Mouse (Mus musculus) gastrocnemius, adult 8-10 months (tissue): ENCODE measurements at regions not wholly inside any gene's neighbourhood (a gene's known extent, or its start where the extent isn't known, plus 50 kb on each side); places are given as distances from the start of the nearest gene placed in this dataset.

Experiments used
- DNase-seq, 2 experiments: peaks; one replicate each; pipeline ENCODE4 v3.0.0; 2022; ENCODE audit warnings: low spot score in 2 of 2

DNA sequence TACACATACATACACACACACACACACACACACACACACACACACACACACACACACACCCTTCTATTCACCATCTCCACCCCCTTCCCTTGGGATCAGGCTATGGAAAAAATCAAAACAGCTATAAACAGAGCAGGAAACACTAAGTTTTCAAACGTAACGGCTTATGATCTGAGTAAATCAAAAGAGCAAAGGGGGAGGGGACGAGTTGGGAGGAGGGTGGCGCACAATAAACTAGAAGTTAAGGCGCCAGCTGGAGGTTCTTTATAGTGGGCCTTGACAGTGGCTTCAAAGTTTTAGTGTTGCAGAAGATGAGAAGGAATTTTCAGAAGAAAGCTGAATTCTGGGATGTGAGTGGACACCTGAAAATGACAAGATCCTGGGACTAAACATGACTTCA lies 116.4 kb upstream of the Sash1 start:
- DNase-seq, result no peak

DNA sequence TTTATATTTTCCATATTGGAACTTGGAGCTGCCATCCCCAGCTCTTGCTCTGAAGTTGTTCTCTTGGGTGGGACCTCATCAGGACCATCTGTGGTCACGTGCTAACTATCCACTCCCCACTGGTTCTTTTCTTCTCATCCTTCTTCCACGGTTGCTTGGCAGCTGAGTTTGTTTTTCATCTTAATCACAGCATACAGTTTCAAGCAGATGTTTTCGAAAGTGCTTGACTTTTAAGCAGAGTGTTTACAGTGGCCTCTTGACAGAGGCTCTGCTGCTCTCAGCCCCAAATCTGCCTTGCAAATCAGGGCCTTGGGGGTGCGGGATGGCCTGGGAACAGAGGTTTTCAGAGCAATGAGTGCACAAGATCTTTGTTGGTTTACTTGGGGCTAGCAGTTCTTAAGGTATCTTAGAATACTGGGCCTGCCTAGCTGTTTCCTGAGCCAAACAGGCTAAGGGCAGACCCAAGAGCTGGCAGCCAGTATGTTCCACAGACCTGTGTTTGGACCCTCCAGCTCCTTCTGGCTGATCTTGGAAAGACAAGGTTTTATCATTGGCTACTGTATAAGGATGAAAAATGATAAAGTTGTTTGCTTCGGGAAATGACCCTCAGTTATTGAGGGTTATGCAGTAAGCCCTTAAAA lies 113.0 kb upstream of the Sash1 start:
- DNase-seq, result no peak

DNA sequence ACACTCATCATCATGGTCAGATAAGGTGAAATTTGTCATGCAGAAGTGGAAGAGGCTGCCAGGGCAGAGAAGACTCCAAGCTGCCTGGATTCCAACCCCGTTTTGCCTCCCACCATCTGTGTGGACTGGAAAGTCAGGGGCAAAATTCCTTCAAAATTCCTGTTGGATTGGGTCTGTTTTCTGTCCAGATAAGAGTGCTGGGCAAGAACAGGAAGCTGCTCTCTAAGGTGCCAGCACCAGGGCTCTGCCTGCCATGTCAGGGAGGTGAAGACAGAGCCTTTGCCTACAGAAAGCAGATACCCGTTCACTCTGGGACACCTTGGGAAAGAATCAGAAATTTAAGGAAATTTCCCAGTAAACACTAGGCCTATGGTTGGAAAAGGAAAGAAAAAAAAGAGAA lies 112.5 kb upstream of the Sash1 start:
- no peak for DNase-seq

DNA sequence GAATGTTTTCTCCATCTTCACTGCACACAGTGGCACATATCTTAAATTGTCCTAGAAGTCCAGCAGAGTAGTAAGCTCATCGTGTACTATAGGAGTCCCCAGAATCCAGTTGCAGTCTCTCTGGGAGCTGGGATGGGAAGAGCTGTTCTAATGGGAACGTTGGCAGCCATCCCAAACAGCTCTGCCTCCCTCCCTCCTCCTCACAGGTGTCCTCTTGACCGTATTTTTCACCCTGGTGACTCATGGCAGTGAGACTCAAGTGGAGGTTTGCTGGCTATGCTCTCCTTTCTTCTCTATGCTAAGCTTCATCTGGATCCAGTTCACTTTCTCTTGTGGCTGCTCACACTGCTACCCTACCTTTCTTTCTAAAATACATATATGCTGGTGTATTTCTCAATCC lies 109.2 kb upstream of the Sash1 start:
- DNase-seq, result no peak

DNA sequence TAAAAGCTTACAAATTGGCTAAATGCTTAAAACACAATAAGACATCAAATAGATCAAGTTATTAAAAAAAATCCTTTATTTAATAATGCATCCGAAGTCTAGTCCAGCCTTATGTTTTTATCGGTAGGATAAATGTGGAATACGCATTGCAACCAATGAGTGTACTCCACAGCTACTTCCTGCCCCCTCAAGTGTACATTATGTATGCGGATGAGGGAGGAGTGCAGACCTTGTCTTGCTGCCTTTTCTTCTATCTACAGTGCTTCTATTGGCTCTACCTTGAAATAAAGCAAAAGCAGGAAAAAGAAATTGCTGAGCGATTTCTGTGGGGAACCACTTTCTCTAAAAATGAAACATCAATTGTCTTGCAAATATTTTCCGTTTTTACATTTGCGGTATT lies 100.5 kb upstream of the Sash1 start:
- no peak for DNase-seq

DNA sequence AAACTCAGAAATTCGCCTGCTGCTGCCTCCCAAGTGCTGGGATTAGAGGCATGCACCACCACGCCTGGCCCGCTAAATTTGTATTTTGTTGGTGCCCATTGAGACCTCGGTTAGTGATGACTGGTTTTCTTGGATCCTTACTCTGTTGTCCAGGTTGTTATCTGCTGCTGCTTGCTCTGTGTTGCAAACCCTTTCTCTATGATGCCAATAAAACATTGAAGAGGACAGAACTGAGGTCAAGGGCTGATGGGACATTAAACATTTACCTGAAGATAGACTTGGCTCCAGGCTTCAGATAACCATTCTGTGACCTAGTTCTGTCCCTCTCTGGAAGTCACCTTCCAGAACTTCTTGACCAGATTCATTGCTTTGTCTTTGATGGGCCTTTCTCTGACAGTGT lies 97.5 kb upstream of the Sash1 start:
- no peak for DNase-seq

DNA sequence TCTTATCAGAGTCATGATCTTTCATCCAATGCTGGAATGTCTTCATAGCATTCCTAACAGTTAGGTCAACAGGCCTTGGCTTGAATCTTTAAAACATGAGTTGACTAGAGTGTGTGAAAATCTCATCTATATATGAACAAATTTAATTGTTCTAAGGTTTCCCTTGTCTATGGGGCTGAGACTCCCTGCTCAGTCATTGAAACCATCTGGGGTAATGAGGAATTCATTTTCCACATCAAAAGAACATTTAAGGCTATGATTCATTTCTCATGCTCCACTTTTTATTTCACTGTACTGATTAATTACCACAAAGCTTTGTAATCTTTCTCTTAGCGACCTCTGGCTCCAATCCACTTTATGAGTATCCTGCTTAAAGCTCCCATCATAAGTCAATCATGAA lies 94.7 kb upstream of the Sash1 start:
- DNase-seq, result no peak

DNA sequence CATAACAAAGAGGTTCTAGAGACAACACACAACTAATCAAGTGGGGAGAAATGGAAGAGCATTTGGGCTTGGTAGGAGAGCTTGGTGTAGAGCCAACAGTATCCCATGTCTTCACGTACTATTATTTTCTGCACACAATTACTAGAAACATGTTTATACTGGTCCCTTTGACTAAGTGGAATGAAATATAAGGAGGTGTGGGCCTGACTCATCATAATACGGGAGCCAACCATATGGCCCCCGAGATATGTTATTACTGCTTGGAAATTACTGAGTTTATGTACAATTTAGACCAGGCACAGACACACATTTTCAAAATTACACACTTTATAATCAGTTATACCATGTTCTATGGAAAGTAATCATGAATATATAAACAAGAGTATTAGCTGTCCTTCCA lies 92.7 kb upstream of the Sash1 start:
- no peak for DNase-seq

DNA sequence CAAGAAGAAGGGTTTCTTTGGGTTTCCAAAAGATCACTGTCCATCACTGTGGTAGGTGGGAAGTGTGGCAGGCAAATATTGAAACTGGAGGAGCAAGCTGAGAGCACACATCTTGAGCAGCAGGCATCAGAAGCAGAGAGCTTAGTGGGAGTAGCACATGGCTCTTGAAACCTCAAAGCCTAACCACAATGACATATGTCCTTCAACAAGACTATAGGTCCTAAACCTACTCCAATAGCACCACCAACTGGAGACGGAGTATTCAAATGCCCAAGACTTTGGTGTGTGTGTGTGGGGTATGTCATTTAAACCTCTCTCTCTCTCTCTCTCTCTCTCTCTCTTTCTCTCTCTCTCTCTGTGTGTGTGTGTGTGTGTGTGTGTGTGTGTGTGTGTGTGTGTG lies 88.1 kb upstream of the Sash1 start:
- DNase-seq, result no peak

DNA sequence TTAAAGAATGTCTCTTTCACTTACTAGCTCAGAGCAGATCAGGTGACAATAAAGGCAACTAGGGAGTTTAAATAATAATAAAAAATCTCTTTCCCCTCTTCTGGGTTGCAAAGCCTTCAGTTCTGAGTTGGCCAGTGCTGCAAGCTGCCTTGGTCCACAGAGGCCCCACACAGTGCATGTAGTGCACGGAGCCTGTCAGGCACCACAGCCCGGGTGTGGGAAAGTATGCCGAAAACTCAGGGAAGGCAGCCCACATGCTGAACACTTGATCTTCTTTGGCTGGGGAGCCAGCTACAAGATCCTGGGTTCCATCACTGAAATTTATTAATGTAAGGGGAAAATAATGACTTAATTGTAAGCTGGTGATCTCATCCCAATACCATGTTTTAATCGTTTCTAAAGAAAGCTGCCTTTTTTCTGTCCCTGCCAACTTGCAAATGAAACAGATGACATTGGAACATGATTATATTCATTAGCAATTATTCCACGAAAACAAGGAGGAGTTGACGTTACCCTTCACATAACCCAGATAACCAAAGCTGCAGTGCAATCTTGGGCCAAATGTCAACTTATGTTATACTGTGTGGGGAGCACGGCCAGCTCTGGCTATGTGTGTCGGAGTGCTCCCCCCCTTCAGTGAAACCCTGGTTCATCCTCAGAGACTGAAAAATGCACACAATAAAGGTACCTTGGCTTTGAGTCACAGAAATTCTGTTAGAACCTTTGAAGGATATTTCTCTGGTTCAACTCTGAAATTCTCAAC lies 87.1 kb upstream of the Sash1 start:
- DNase-seq, result no peak

DNA sequence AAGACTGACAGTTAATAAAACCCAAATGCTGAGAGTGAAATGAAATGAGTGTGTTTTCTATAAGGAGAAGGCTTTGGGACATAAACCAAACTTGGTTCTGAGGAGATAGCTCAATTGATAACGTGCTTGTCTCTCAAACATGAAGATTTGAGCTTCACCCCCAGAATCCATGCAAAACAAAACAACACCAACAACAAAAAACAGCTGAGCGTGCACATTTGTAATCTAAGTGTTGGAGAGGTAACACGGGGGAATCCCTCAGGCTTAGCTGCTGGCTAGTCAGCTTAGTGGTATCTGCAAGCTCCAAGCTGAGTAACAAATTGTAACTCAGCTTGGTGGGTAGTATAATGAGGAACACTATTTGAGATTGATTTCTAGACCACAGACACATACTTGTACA lies 84.9 kb upstream of the Sash1 start:
- DNase-seq, result no peak

DNA sequence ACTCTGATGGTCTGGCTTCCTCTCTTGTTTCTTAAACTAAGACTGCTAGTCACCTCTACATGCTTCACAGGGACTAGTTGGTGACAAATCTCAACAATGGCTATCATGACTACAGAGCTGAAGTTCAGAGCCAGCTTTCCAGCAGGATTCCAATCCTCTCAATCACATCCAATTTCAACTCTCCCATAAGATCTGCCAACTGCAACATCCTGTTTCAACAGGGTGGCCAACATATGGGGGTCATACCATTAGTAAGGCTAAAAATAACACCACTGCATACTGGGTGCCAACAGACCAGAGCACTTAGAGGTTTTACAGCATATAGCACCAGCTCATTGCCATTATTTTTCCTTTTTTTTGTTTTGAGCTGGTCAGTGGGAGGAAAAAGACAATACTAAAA lies 83.7 kb upstream of the Sash1 start:
- no peak for DNase-seq

DNA sequence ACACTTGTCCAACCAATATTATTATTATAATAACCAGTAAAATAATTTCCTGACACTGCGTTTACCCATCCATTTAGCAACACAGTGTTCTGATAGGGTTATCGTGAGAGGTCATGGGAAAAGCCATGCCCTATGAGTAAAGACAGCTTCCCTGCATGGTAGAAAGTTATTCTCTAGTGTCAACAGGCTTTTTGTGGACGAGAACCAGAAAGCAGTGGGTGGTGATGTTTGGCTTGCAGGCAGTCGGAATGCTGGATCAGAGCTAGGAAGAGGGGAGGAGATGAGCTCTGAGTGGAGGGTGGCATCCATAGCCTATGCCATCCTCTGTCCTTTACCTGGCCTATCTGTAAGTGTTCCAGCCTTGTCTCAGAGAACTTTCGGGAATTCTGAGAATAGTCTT lies 83.1 kb upstream of the Sash1 start:
- DNase-seq, result no peak

DNA sequence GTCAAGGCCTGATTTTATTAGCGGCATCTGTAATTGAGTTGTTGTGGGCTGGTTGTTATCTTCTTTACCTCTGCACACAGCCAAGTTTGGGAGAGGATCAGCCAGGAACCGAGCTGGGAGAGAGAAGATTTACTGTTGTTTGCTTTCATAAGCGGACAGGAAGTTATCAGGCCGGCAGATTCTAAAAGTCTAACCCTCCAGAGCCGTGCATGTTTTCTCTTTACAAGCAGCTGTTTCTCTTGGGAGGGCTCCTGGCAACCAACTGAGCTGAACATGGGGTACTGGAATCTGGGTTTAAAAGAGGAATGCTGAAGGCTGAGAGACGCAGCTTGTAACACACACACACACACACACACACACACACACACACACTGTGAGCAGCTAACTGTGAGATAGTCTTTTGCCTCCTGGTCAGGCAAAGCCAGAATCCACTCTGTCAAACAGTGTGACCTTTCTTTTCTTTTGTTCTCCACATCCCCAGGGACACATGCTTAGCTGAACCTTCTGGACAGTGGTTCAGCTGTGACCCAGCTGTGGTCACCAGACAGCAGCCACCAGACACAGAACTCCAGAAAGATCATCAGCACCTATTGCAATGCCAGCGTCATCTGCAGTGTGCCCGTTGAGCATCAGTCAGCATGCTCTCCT lies 82.5 kb upstream of the Sash1 start:
- DNase-seq, result peak; percentile 34 to 36

DNA sequence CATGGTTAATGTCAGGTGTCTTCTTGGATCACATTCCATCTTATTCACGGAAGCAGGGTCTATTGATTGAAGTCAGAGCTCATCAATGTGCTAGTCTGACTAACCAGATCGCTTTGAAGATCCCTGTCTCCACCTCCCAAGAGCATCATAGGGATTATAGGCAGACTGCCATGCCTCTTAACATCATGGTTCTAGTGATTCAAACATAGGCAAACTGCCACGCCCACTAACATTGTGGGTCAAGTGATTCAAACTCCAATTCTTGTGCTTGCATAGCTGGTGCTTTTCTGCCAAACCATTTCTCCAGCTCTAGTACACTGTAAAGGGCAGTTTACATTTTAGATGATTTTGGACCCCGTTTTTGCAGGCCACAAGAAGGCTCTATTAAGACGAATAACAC lies 77.1 kb upstream of the Sash1 start:
- no peak for DNase-seq

DNA sequence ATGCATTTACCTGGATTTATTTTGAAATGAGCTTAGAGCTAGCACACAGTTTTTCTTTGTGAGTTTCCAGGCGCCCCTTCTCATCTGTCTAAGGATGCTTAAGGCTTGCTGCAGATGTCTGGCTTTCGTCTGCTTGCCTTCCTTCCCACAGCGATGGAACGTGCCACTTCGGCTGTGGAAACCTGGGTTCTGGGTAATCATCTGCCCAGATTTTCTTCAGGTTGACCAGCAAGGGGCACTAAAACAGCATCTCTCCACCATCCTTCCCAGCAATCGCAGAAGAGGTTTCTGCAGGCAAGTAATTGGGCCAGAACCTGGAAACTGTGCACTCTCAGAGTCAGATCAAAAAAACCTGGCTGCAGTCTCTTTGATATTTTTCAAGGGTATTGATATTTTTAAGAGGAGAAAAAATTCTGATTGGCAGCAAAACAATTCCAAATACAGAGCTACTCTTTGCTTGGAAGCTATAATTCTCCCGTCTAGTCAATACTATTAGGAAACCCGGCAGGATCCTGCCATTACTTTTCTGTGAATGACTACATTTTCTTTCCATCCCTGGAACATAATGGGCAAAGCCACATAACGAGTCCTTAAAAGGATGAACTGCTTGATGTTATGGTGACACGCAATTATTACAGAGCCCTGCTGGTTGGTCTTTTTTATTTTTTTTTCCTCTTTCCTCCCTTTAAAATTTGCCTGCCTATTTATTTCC lies 75.2 kb upstream of the Sash1 start:
- no peak for DNase-seq

DNA sequence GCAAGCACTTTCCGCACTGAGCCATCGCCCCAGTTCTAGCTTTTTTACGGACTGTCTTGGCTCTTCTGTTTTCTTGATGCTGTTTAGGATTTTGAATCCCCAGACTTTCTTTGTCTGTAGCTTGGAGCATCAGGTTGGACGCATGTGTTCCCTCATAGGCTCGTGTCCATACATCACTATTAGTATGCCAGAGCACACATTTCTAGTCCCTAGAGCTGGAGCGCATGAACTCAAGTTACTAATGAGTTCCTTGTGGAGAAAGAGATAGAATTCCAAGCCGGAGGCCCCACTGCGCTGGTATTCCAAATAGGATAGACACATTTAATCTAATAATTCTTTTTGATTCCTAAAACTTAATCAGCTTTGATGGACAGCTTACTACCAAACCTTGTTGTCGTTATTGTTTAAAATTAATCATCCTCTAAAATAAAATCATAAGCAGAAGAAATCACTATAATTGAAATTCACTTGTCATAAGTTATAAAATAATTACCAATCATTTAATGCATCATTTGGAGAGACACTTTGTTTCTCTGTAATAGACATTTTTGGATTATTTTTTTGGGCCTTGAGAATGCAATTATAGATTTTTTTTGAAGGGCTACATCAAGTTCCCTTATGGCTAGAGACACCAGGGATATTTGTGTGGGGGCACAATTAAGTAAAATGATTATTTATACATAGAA lies 74.5 kb upstream of the Sash1 start:
- no peak for DNase-seq

DNA sequence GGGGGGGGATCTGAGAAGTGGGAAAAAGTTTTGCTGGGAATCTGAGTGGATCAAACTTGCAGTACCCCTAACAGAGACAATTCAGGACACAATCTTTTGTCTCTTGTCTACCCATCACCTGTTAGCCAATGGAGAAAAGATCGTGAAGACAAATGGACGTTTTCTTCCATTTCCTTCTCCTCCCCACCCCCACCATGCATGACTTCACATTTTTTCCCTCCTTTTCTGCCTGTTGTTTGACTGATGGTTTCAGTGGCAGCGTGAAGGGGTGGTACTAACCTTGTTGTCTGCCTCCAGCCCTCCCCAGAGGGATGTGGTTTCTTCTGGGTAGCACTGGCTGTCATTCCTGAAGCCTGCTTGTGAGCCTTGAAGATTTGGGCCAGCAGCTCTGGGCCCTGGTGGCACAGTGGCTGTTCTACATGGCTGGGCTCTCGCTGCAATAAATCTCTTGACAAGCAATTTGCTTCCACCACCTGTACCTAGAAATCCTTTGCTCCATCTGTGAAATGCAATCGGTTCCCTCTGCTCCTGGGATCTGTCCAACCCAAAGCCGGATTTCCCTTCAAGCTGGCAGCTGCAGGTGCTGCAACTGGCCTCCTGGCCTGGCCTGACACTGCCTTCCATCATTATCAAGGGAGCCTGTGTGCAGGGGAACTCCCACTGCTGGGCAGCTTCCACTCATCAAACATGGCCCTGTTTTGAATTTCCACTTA lies 69.8 kb upstream of the Sash1 start:
- no peak for DNase-seq

DNA sequence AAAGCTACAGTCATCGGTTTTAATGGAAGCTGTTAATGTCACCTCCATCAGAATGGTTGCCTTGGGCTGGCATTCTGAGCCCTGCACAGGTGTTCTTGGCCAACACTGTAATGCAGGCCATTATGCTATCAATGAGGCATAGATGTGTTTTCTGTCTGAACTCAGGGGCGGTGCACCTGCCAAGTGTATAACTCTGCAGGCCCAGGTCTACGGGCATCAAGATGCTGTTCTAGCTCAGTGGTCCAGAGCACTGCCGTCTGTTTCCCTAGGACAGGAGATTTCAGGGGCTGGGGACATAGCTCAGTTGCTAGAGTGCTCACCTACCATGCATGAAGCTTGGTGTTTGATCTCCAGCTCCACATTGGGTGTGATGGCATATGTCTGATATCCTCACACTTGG lies 68.1 kb upstream of the Sash1 start:
- no peak for DNase-seq

DNA sequence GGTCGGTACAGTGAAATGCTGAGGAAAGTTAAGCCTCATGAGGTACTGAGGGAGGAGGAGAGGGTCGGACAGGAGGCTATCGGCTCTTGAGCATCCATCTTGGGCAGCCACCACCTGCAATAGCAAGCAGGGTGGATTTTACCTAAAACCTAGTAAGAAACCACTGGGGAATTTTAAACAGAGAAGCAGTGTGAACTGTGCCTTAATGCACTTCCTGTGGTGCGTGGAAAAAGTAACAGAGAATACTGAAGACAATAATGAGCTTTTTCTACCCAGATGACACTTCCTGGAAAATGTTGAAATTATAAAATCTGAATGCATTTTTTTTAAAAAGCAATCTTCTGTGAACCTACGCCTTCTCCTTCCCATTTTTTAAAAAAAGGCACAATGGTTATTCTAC lies 67.1 kb upstream of the Sash1 start:
- no peak for DNase-seq

DNA sequence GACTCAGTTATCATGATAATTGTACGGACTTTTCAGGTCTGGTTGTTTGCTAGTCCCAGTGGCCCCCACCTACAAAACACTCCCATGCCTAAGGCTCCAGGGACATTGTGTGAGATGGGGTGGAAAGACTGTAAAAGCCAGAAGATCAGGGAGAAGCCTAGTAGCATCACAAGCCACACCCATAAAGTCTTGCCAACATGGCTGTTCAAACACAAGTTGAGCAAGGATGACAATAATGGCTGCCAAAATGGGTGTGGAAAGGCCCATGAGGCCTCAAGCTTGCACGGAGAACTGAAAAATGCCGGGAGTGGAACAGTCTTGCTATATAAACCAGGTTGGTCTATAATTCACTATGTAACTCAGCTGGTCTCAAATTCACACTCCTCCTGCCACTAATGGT lies 66.1 kb upstream of the Sash1 start:
- DNase-seq, result peak in 1 of 2 experiments; percentile 14
